Mouse (Mus musculus) left cerebral cortex, postnatal 4 days (tissue): ENCODE measurements at regions not wholly inside any gene's neighbourhood (a gene's known extent, or its start where the extent isn't known, plus 50 kb on each side); places are given as distances from the start of the nearest gene placed in this dataset.
"Not testable (repeated sequence)": the region's sequence is repeated elsewhere in the genome, so short reads cannot be mapped to it uniquely, and the experiment has no call there.

ENCODE experiments used
- DNase-seq: peaks from one replicate; pipeline ENCODE4 v3.0.0-alpha.2; 2022
- intact Hi-C: fragments of 180-260 bp; cut with DNase I; formaldehyde crosslinking; loops from one replicate; pipeline ENCODE4 v1.15.1; 2025

DNA sequence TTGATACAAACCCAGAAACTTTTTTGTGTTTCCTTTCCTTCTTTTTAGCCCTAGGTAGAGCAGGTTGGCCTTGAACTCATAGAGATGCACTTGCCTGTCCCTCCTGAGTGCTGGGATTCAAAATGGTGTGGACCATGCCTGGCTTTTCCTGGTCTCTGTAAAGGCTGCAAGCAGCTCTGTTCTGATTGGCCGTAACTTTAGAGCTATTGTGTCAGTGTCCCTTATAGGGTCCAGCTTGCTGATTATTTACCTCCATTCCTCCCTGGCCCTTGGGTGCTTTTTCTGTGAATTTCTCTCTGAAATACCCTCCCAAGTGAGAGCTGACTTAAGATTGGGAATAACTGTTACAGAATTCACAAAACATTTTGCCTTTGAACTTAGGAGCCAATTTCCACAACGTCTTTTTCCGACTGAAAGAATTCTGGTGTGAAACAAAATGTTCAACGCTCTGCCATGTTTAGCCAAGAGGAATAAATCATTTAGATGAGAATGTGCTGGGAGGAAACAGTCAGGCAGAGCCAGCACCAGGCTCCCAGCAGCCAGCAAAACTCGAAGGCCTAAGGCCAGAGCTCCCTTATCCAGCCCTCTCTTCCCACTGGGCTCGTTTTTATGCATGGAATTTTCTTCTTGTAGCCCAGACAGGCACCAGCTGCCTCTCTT, 180.0 kb upstream of the Pkdcc start:
- DNase-seq: no peak
- intact Hi-C loops: no loop called here

DNA sequence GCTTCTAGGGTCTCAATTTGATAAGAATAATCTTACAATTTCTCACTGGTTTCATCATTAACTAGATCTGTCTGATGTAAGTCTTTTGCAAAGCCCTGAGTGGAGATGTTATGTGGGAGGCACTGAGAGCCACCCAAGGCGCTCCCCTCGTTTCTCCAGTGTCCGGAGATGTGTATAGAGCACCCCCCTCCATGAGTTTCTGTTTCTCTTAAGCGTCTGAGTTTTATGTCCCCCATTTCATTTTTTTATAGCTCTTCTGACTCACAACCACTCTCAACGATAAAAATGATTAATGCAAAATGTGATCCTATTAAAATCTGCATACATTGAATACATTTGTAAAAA, 179.5 kb upstream of the Pkdcc start:
- intact Hi-C loops: no loop called here
- DNase-seq: no peak

DNA sequence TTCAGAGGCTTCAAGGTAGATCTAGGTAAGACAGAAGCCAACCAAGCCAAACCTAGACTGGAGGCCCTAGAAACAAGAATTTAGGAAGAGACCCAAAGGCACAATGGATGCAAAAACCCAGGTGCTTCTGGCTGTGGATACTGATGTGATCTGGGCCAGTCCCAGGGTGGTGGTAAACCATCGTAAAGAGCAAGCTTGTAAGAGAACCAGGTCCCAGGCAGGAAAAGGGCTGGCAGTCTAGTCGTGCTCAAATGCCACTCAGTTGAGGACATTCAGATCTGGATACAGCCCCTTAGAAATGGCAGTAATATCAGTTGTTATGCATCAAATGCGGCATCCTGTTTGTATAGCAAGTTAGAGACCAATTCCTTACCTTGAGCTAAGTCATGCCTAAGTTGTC, 175.5 kb upstream of the Pkdcc start:
- DNase-seq: no peak
- intact Hi-C loops: no loop called here

DNA sequence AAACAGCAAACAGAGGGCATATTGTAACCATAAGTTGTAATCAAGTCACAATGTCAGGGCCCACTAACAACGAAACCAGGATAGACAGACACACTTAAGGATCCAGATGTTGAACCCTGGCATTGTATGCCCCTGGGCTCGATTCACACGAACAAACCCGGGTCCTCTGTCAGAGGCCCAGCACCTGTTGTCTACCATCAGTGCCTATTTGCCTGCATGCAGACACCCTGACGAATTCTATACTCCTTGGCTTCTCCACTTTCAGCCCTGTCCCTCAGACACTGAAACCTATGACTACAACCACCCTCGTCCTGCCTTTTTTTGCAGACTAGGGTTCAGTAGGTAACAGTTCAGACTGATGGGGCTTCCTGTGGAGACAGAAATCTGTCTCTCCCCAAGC, 170.6 kb upstream of the Pkdcc start:
- no peak for DNase-seq
- intact Hi-C loops: loop anchor here (5.0 kb wide), 1 partner anchor 208 kb away; no protein-coding TSS in a partner anchor

DNA sequence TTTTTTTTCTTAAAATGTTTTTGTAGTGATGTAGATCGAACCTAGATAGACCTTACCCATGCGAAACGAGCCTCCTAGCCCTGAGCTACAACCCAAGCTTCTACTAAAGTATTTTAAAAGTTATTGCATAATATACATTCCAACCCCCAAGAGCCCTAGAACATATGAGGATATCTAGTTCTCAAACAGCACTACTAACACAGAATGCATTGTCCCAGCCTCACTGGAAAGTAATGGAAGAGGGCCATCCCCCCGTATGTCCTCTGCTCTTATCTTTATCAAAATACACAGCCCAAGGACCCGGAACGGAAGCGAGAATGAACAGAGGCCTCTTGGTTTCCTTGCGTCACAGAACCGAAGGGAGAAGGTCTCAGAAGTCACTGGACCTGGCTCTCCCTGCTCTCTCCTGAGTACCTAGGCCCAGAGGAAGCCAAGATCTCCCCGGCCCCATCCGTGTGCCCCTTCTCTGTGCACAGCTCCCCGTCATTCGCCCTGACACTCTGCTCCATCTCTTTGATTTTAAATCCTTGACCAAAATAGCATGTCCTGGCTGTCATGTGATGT, 165.0 kb upstream of the Pkdcc start:
- DNase-seq: no peak
- intact Hi-C loops: no loop called here

DNA sequence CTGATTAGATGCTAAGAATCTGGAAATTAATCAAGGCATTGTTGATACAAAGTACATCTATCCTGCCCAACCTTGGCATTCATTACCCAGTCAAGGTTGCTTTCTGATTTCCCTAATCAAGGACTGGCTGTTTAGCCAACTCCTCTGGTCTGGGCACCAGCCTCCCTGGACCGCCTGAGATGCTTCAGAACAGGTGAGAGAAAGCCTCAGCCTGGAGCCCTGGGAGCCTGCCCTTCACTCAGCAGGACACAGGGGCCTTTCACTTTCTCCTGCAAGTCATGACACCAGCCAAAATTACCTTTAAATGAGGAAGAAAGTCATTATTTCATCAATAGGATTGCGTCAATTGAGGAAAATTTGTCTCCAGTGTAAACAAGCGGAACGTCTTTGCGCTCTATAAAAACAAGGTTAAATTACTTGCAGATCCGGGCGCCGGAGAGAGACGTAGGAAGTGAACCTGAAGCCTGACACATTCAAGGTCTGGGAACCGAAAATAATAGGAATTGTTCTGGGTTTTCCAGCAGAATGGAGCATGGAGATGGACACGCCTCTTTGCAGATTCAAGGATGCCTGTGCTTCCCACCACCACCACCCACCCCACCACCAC, 164.4 kb upstream of the Pkdcc start:
- no peak for DNase-seq
- intact Hi-C loops: no loop called here

DNA sequence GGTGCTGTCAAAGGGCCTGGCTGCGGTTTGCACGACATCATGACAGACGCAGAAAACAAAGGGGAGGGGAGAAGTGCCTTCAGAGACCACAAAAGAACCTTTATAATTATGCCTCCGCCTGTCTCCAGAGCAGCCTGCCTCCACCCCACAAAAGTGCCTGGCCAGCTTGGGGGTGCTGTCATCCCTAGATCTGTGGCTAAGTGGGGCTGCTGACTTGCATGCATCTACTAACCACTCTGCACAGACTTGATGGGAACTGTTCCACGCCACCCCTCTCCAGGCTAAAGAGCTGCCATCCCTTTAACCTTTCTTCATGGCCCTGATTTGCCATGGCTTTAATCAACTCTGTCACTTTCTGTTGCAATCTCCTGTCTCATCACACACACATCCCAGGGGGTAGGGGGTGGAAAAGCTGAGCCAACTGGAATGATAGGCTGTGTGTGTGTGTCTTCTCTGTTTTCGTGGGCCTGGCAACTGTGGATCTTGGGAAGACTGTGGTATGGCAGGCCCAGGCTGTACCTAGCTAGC, 162.4 kb upstream of the Pkdcc start:
- DNase-seq: no peak
- intact Hi-C loops: no loop called here

DNA sequence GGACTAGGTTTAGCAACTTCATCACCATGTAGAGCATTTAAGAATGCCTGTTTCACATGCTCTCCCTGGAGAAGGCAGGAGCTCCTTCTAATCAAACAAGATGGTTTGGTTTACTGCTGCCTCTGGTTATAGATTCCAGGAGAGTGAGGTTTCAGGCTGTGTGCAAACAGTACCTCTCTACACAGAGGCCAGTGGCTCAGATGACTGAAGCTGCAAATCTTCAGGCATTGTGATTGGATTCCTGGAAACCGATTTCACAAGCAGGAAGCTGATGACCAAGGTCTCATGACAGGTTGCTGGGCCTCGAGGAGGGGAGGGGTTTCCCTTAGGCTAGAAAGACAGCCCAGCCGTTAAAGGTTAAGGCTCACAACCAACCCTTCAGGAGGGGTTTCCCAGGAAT, 157.3 kb upstream of the Pkdcc start:
- no peak for DNase-seq
- intact Hi-C loops: no loop called here

DNA sequence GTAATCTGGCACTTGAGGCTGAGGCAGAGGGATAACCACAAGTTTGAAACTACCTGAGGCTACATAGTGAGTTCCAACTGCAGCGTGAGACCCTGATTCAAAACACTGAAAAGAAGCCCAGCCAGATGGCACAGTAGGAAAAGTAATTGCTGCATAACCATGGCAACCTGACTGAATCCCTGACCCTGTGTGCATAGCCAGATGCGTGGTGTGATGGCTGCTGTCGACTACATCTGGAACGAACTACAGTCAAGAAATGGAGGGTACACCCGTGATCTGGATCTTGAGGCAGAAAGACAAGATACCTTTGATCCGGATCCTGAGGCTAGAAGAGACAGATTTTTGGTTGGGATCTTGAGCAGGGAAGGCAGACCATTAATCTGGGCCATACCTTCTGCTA, 153.2 kb upstream of the Pkdcc start:
- DNase-seq: no peak
- intact Hi-C loops: no loop called here

DNA sequence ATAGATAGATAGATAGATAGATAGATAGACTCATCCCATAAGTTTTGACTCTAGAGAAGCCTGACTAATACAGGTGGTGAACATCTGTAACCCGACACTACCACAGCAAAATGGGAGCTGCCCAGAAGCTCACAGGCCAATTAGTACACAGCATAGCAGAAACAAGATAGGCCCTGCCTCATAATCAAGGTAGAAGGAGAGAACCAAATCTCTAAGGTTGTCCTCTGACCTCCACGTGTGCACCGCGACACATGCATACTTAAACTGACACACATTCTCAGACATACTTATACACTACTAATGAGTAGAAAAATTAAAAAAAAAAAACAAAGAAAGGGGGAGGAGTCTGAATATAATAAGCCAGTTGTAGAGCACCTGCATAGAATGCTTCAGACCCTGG, 151.2 kb upstream of the Pkdcc start:
- intact Hi-C loops: no loop called here
- no peak for DNase-seq

DNA sequence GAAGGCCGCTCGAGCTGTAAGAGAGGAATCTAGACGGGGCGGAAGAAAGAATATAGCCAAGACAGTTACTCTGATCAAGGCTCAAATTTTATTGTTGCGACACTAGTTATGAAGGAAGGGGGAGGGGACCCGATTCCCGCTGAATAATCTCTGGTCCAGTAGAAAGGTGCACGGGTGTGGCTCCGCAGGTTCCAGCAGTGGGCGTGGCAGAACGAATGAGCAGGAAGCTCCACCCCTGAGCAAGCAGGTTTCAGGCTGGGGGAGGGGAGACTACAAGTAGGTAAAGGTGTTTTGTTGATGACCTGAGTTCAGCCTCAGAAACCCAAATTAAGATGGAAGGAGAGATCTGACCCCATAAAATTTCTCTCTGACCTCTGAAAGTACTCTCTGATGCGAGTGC, 150.7 kb upstream of the Pkdcc start:
- DNase-seq, intact Hi-C loops: not testable (repeated sequence)

DNA sequence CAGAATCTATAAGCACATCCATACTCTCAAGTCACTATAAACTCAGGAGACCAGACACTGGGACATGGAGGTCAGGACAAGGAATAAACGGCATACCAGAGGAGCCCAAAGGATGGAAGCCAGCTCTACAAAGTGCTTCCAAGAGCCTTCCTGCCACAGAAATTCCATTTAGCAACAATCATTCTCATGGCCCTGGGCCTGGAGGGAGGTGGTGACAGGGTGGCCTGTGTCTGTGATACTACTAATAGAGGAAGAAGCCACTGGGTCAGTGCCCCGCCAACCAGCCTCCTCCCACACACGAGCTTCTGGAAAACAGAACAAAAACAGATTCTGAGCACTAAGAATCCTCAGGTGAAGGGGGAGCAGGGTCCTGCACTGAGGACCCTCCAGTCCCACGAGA, 145.8 kb upstream of the Pkdcc start:
- intact Hi-C loops: no loop called here
- DNase-seq: no peak

DNA sequence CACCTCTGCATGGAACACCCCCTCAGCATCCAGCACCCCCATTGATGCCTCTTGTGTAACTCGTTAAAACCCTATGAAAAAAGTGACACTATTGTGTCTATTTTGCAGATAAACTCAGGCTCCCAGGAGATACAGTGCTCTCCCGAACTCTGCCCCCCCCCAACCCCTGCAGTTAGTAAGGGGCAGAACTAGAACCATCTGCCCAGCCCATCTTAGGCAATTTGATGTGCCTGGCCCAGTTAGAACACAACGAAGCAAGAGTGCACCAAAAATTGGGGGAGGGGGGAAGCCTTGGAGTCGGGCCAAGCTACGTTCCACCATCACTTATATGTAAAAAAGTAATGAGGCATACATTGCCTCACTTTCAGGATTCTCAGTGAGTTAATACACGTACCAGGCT, 143.3 kb upstream of the Pkdcc start:
- intact Hi-C loops: no loop called here

DNA sequence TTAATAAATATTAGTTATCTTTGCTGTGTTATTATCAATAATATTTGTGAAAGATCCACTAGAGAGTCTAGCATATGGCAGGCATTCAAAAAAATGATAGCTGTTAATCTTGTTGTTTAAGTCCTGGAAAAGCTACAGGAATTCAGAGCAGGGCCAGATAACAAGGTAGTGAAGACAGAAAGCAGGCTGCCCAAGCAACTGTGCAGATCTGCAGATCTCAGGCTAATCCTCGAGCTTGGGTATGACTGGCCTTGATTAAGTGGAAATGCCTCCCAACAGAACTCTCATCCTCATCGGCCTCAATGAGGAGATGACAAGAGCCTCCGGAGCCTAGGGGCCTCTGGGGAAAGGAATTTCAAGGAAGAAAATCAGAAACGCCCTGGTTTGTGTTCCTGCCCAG, 142.9 kb upstream of the Pkdcc start:
- DNase-seq: no peak
- intact Hi-C loops: no loop called here

More for the DNA sequence above, 143.3 kb upstream of the Pkdcc start:
- no peak for DNase-seq

DNA sequence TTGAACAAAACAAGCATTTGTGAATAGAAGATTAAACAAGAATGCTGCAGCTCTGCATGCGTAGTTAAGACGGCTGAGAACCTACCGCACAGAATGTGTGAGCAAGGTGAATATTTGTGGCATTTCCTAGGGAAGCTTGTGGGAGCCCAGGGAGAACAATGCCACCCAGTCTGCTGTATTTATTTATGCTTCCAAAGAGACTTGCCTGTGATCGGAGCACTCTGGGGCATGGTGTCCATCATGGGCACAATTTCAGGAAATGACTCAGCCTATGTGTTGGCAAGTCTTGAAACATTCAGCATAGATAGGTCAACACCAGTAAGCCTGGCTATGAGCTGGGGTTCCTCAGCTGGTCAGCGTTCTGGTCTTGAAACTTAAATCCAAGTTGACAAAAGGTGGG, 140.2 kb upstream of the Pkdcc start:
- no peak for DNase-seq
- intact Hi-C loops: no loop called here

DNA sequence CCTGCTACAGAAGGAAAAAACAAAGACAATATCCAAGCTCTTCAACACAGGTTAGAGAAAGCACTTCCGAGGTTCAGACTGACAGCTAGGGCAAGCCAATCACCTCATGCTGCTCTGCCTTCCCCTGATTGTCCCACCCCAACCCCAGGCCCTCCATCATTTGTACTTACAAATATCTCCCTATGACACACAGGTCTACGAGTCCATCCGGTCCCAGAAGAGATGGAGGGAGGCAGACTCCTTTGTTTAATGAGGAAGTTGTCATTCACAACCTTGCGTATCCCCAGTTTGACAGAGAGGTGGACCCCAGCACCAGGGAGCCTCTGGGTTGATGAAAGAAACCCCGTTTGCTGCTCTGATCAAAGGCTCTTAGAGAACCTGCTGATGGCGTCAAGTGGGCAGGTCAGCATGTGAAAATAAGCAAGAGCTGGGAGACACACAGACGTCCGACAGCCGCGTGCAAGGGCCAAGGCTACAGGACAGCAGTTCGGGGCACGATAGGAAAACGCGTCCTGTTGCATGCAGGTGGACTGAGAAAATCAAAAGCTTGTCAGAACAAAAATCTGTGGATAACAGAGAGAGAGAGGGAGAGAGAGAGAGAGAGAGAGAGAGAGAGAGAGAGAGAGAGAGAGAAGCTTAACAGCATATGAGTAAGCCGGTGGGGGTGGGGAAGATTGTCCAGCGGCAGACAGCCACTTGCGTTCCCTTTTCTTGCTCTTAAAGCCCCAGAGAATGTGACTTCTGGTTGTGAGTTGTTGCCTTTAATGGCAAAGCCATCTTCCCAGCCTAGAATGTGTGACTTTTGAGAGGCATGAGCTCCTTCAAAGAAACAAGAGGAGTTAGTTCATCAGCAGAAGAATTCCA, 137.1 kb upstream of the Pkdcc start:
- no peak for DNase-seq
- intact Hi-C loops: no loop called here

DNA sequence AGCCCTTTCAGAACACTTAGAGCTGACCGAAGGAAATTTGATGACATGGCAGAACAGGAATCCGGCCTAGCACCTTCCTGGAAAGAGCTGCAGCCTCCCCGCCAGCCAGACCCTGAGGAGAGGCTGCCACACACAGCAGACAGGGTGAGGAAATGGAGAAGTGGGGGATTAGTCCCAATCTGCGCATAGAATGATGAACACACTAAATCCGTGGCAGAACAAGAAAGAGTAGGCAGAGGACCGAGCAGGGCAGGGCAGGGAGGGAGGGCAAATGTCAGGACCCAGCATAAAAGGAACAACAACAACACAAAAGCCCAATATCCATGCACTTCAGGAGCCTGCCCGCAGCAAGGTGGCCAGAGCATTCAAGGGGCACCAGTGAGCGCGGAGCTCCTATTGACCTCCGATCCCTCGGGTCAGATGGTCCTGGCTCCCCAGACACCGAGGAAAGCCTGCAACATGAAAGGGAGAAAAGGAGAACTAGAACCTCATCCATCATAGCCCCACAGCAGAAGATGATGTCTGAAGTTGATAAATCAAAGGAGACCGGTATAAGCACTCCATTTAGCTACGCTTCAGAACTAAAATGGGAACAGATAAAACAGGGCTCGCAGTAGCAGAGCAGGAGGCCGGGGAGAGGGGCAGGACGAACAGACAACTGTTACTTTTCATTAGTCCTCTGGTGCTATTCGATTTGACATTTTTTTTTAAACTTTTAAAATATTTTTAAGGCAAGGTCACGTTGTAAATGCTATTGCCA, 136.3 kb upstream of the Pkdcc start:
- intact Hi-C loops: no loop called here
- DNase-seq: no peak

DNA sequence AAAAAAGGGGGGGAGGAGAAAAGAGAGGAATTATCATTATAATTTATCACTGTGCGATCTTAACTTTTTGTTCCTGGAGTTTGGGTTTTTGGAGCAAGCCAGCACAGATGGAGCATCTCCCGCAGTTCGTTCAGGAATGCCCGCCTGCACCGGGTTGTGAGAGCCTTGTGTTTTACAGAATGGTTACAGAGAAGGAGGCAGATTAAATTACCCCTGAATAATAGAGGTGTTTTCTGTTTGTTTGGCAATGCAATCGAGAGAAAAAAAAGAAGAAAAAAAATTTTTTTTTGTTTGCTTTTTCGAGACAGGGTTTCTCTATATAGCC, 135.8 kb upstream of the Pkdcc start:
- intact Hi-C loops: no loop called here
- DNase-seq: no peak

DNA sequence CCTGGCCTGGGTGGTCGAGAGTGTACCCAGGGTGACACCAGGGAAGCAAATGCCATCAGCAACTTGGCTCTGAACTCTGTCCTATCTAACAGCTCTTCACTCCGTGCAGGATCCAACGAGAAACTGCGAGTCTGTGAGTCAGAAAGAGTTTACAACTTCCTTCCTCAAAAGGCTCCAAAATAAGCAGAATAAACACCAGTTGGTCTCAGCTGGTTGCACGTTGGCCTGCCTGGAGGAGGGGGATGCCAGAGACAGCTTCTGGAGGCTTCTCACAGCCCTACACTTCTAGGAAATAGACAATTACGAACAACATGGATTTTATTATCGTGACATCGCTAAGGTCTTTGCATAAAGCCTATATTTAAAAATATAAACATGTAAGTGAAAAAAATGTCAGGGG, 133.4 kb upstream of the Pkdcc start:
- intact Hi-C loops: no loop called here
- no peak for DNase-seq

DNA sequence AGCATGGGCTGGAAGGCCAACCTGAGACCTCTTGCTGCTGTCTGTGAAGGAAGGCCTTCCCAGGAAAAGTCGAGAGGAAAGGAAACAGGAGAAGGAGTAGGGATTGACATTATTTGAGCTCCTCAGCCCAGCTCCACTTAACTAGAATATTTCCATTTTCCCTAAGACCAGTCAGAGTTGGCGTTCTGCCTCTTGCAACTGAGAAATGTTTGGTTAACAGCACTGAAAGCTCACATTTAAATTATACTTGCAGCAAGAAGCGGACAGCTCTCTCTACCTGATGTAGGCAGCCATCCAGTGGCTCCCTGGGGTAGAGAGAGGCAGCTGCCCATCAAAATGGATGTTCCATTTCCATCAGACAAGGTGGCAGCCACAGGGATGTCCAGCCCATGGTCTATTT, 131.6 kb upstream of the Pkdcc start:
- DNase-seq: no peak
- intact Hi-C loops: no loop called here
